Mouse (Mus musculus) B cell, adult 2 months (primary cell): ENCODE data around the gene Ctnna2.

Source experiments
- DNase-seq, 2 experiments: peaks; one replicate each; pipeline ENCODE4 v3.0.0; 2022

Gene Ctnna2

GRCm38 (mm10) chr6:77101047-77101446 is 878.5 kb downstream of the Ctnna2 start:
- no peak for DNase-seq

- no peak for DNase-seq
Measured at GRCm38 (mm10) chr6:77098540-77098939, 881.0 kb downstream of the Ctnna2 start.

GRCm38 (mm10) chr6:77075396-77076376 is 903.8 kb downstream of the Ctnna2 start:
- DNase-seq = no peak

- DNase-seq = no peak
Measured at GRCm38 (mm10) chr6:77069595-77069994, 909.9 kb downstream of the Ctnna2 start.

GRCm38 (mm10) chr6:77050690-77051089 is 928.8 kb downstream of the Ctnna2 start:
- DNase-seq = no peak

- no peak for DNase-seq
Measured at GRCm38 (mm10) chr6:77050193-77050592, 929.3 kb downstream of the Ctnna2 start.

GRCm38 (mm10) chr6:77047568-77047967 is 931.9 kb downstream of the Ctnna2 start:
- no peak for DNase-seq

- no peak for DNase-seq
Measured at GRCm38 (mm10) chr6:77025066-77025465, 954.4 kb downstream of the Ctnna2 start.

GRCm38 (mm10) chr6:77013194-77013593 is 966.3 kb downstream of the Ctnna2 start:
- DNase-seq = no peak

GRCm38 (mm10) chr6:77011001-77011400 is 968.5 kb downstream of the Ctnna2 start:
- DNase-seq = no peak

- no peak for DNase-seq
Measured at GRCm38 (mm10) chr6:76992128-76992527, 987.4 kb downstream of the Ctnna2 start.

GRCm38 (mm10) chr6:76984773-76985172 is 994.7 kb downstream of the Ctnna2 start:
- no peak for DNase-seq

GRCm38 (mm10) chr6:76981651-76982050 is 997.8 kb downstream of the Ctnna2 start:
- DNase-seq = no peak

GRCm38 (mm10) chr6:76979247-76979850 is 1000.1 kb downstream of the Ctnna2 start:
- no peak for DNase-seq

- no peak for DNase-seq
Measured at GRCm38 (mm10) chr6:76977817-76978216, 1001.7 kb downstream of the Ctnna2 start.

- no peak for DNase-seq
Measured at GRCm38 (mm10) chr6:76974297-76974696, 1005.2 kb downstream of the Ctnna2 start.

GRCm38 (mm10) chr6:76964998-76965432 is 1014.5 kb downstream of the Ctnna2 start:
- DNase-seq = no peak

GRCm38 (mm10) chr6:76908086-76908485 is 1071.4 kb downstream of the Ctnna2 start:
- DNase-seq = no peak

- no peak for DNase-seq
Measured at GRCm38 (mm10) chr6:76897156-76897555, 1082.3 kb downstream of the Ctnna2 start.
